Mouse (Mus musculus): ENCODE data around the gene Wdr83os. TPM values are rescaled to one million over a fixed set of nuclear protein-coding genes. Genes with fewer than 3 reads are reported as not detected.

The Wdr83os gene
- 142 and 156 TPM in 2 replicates for polyA plus RNA-seq (2014; fragmentation: Nextera tagmentation; extraction: Ambion mirVana)

DNA sequence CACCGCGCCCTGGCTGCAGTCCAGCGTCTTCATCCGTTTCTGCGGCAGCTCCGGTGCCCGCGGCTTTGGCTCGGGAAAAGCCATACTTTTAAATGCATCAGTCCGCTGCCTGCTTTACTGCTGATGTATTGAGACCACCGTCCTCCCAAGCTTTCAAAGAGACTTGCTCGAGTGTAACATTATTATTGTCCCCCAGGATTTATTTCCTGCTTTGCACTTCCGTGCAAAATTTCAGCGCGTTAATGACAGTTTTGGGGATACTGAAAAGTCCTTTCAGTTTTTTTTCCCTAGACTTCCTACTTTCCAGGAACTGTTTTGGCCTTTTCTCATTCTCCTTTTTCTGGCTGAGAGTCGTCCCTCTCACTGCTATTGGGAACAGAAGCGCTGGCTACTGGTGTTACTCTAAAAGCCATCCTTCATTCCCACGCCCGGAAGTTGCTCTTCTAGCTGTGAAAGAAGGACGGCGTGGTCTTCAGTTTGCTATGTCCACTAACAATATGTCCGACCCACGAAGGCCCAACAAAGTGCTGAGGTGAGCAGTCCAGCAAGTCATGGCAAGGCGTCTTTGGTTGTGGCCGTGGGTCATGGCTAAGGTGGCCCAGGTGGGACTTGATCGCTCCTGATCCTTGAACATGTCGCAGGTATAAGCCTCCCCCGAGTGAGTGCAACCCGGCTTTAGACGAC, at the start of gene Wdr83os:
Gene Wdr83os (plus strand): TSS at position 209 of the 684 bp plus-strand sequence.
- no peaks in the 10 kb centered on the region for H3K9me3 ChIP-seq (ENCODE audit: control insufficient read depth, low read length)
- H3K4me2 ChIP-seq (ENCODE audit: low read length): peak within 1 kb of the TSS; percentile 85
- H3K36me3 ChIP-seq (ENCODE audit: control insufficient read depth, insufficient read depth, low read length): peaks cover 32% of the 10 kb centered on the region
- ATAC-seq (replicated peaks; ENCODE audit: low FRiP score, low TSS enrichment, low read depth) (peak; percentile 18), DNase-seq (ENCODE audit: low spot score) (peak; percentile 89)
- H3K9ac ChIP-seq (ENCODE audit: low read length): peak within 1 kb of the TSS; percentile 81
- H3K27ac ChIP-seq (ENCODE audit: low read depth): peak within 1 kb of the TSS; percentile 64
- peak within 1 kb of the TSS; percentile 92 for H3K4me3 ChIP-seq (ENCODE audit: low read depth, low read length)
- WGBS: under 1% methylated on average over 30 of the region's 30 CpGs
- peaks cover 16% of the 10 kb centered on the region; the same call in 1 of the 2 replicates for H3K4me1 ChIP-seq (replicated peaks; ENCODE audit: control insufficient read depth, insufficient read depth, low read length)
- no peaks in the 10 kb centered on the region for H3K27me3 ChIP-seq (replicated peaks; ENCODE audit: control insufficient read depth, insufficient read depth, low read length)

DNA sequence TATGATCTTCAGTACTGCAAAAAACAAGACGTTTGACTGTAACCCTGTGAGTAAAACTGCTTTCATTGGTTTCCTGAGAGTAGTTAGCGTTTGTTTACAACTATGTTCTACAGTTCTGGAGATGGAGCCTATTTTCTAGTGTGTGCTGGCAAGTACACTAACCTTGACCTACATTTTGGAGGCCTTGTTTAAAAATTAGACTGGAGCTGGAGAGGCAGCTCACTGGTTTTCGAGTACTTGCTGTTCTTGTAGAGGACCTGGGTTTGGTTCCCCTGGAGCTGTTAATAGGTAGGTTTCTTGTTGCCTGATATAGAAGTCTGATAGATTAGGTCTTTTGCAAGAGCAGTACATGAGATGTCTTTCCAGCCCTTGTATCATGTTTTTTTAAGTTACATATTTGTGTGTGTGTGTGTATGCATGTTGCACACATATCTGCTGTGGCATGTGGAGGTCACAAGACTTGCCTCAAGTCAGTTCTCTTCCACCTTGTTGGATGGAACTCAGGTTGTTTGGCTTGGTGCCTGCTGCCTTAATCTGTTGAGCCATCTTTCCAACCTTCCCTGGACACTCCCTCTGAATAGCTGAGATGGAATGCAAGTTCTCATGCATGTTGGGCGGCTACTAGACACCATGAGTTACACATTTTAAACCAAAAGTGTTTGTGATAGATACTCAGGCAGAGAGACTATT, 47.8 kb upstream of the Wdr83os start:
- WGBS: 79% methylated on average over 4 of the region's 4 CpGs
- no peak for ATAC-seq (replicated peaks; ENCODE audit: low FRiP score, low TSS enrichment, low read depth)
- no peaks in the 10 kb centered on the region for H3K27me3 ChIP-seq (replicated peaks; ENCODE audit: control insufficient read depth, insufficient read depth, low read length)
- no peak overlapping the region for H3K4me2 ChIP-seq (ENCODE audit: low read length)
- DNase-seq (ENCODE audit: low spot score): no peak
- no peak overlapping the region for H3K9ac ChIP-seq (ENCODE audit: low read length)
- peaks cover 22% of the 10 kb centered on the region for H3K4me1 ChIP-seq (replicated peaks; ENCODE audit: control insufficient read depth, insufficient read depth, low read length)
- H3K27ac ChIP-seq (ENCODE audit: low read depth): no peak overlapping the region
- H3K9me3 ChIP-seq (ENCODE audit: control insufficient read depth, low read length): no peaks in the 10 kb centered on the region
- H3K36me3 ChIP-seq (ENCODE audit: control insufficient read depth, insufficient read depth, low read length): peaks cover 49% of the 10 kb centered on the region
- no peak overlapping the region for H3K4me3 ChIP-seq (ENCODE audit: low read depth, low read length)

DNA sequence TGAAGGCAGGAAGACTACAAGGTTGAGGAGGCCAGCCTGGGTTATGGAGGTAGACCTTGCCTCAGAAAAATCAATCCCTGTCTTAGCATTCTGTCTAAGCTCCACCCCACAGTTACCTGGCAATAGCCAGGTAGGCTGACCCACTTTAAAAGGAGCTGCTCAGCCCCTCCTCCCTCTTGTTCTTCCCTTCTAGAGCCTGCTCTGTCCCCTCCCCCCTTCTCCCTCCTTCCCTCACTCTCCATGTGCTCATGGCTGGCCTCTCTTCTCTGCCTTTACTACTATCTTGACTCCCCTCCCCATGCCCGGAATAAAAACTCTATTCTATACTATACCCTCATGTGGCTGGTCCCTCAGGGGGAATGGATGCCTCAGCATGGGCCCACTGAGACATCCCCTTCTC, 46.7 kb upstream of the Wdr83os start:
- DNase-seq (ENCODE audit: low spot score) (no peak), ATAC-seq (replicated peaks; ENCODE audit: low FRiP score, low TSS enrichment, low read depth) (no peak)
- no peak overlapping the region for H3K4me2 ChIP-seq (ENCODE audit: low read length)
- peaks cover 14% of the 10 kb centered on the region for H3K4me1 ChIP-seq (replicated peaks; ENCODE audit: control insufficient read depth, insufficient read depth, low read length)
- H3K9ac ChIP-seq (ENCODE audit: low read length): no peak overlapping the region
- peaks cover 49% of the 10 kb centered on the region for H3K36me3 ChIP-seq (ENCODE audit: control insufficient read depth, insufficient read depth, low read length)
- no peak overlapping the region for H3K4me3 ChIP-seq (ENCODE audit: low read depth, low read length)
- no peak overlapping the region for H3K27ac ChIP-seq (ENCODE audit: low read depth)
- 59% methylated on average over 1 of the region's 1 CpGs for WGBS
- no peaks in the 10 kb centered on the region for H3K27me3 ChIP-seq (replicated peaks; ENCODE audit: control insufficient read depth, insufficient read depth, low read length)
- H3K9me3 ChIP-seq (ENCODE audit: control insufficient read depth, low read length): no peaks in the 10 kb centered on the region

DNA sequence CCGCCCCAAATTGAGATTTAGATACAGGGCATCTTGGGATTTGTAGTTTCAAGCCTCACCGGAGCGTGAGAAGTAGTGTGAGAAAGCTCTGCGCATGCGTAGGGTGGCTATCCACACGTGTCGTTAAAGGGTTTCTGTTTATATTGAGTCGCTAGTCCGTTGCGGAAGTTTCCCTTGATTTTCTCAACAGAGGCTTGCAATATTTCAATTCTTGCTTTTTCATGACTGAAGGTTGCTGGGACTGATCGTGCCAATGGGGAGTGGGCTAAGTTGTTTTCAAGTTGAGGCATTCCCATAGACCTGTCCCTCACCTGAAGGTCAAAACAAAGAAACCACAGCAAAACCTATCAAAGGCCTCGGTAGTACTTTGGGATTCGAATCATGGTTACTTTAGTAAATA, 45.8 kb upstream of the Wdr83os start:
- Histone ChIP-seq H3K27ac (ENCODE audit: low read depth) (peak overlapping the region; percentile 99; the same call in 1 of the 2 replicates), H3K9ac (ENCODE audit: low read length) (peak overlapping the region; percentile 69), H3K4me1 (replicated peaks; ENCODE audit: control insufficient read depth, insufficient read depth, low read length) (peaks cover 14% of the 10 kb centered on the region), H3K9me3 (ENCODE audit: control insufficient read depth, low read length) (no peaks in the 10 kb centered on the region), H3K36me3 (ENCODE audit: control insufficient read depth, insufficient read depth, low read length) (peaks cover 41% of the 10 kb centered on the region), H3K4me3 (ENCODE audit: low read depth, low read length) (peak overlapping the region; percentile 64), H3K4me2 (ENCODE audit: low read length) (peak overlapping the region; percentile 84), H3K27me3 (replicated peaks; ENCODE audit: control insufficient read depth, insufficient read depth, low read length) (no peaks in the 10 kb centered on the region)
- ATAC-seq (replicated peaks; ENCODE audit: low FRiP score, low TSS enrichment, low read depth) (no peak), DNase-seq (ENCODE audit: low spot score) (peak; percentile 74)
- WGBS: 2% methylated on average over 13 of the region's 13 CpGs

DNA sequence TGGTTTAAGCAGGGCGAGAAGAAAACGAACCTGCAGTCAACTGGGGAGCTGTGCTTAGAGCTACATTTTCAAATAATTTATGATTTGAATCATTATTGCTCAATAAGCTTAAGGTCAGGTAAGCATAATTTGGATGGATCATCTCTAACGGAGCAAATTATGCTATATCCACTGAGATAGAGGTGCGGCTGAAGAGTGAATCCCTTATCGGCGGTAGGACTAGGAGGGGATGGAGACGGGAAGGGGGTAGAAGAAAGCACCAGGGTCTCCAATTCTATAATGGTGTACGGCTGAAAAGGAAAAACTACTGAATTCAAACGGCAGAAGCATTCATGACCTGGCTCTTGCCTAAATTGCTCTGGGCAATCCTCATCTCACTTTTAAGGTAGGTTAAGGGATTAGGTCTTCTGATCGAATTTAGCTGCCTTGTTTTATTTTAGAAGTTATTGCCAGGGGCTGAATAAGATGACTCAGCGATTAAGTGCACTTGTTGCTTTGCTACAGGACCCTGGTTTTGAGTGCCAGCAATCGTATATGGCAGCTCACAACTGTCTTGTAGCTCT, 45.3 kb upstream of the Wdr83os start:
- Histone ChIP-seq H3K36me3 (ENCODE audit: control insufficient read depth, insufficient read depth, low read length) (peaks cover 40% of the 10 kb centered on the region), H3K27ac (ENCODE audit: low read depth) (peak overlapping the region; percentile 99), H3K4me1 (replicated peaks; ENCODE audit: control insufficient read depth, insufficient read depth, low read length) (peaks cover 14% of the 10 kb centered on the region), H3K9ac (ENCODE audit: low read length) (peak overlapping the region; percentile 69), H3K4me3 (ENCODE audit: low read depth, low read length) (peak overlapping the region; percentile 64), H3K4me2 (ENCODE audit: low read length) (peak overlapping the region; percentile 84), H3K9me3 (ENCODE audit: control insufficient read depth, low read length) (no peaks in the 10 kb centered on the region), H3K27me3 (replicated peaks; ENCODE audit: control insufficient read depth, insufficient read depth, low read length) (no peaks in the 10 kb centered on the region)
- ATAC-seq (replicated peaks; ENCODE audit: low FRiP score, low TSS enrichment, low read depth) (no peak), DNase-seq (ENCODE audit: low spot score) (peak; percentile 52)
- WGBS: 4% methylated on average over 12 of the region's 12 CpGs

DNA sequence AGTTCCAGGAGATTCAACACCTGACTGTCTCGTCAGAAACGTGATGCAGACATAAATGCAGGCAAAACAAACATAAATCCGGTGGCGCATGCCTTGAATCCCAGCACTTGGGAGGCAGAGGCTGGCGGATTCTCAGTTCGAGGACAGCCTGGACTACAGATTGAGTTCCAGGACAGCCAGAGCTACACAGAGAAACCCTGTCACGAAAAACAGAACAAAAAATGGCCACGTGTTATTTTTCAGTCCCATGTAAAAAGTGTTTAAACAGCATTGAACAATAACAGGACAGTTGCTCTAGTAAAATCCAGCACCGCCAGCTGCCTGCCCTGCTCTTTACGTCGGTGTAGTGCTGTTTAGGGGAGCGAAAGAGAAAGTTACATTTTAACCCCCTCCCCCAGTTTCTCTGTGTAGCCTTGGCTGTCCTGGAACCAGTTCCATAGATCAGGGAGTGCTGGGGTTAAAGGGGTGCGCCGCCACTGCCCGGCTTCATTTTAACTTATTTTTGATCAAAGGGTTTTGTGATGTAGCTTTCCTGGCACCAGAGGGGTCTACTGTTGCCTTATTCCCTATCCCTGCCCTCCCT, 44.7 kb upstream of the Wdr83os start:
- peak overlapping the region; percentile 64 for H3K4me3 ChIP-seq (ENCODE audit: low read depth, low read length)
- H3K4me1 ChIP-seq (replicated peaks; ENCODE audit: control insufficient read depth, insufficient read depth, low read length): peaks cover 14% of the 10 kb centered on the region
- no peak for ATAC-seq (replicated peaks; ENCODE audit: low FRiP score, low TSS enrichment, low read depth)
- WGBS: 1% methylated on average over 15 of the region's 15 CpGs
- peaks cover 40% of the 10 kb centered on the region for H3K36me3 ChIP-seq (ENCODE audit: control insufficient read depth, insufficient read depth, low read length)
- peak; percentile 66 for DNase-seq (ENCODE audit: low spot score)
- no peaks in the 10 kb centered on the region for H3K27me3 ChIP-seq (replicated peaks; ENCODE audit: control insufficient read depth, insufficient read depth, low read length)
- H3K9me3 ChIP-seq (ENCODE audit: control insufficient read depth, low read length): no peaks in the 10 kb centered on the region
- H3K9ac ChIP-seq (ENCODE audit: low read length): peak overlapping the region; percentile 69
- H3K4me2 ChIP-seq (ENCODE audit: low read length): peak overlapping the region; percentile 84
- H3K27ac ChIP-seq (ENCODE audit: low read depth): peak overlapping the region; percentile 99

DNA sequence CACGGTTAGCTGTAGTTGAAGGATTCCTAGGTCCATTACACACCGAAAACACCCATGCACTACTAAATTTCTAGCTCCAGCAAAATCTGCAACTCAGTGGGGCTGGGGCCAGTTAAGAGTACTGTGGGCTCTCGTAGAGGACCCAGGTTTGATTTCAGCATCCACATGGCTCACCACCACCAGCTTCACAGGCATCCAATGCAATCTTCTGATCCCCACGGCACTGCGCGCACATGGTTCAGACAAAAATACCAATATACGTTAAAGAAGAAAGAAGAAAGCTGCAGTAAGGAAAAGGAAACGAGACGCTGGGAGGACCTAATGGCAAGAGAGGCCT, 44.2 kb upstream of the Wdr83os start:
- Histone ChIP-seq H3K27me3 (replicated peaks; ENCODE audit: control insufficient read depth, insufficient read depth, low read length) (no peaks in the 10 kb centered on the region), H3K4me1 (replicated peaks; ENCODE audit: control insufficient read depth, insufficient read depth, low read length) (peaks cover 14% of the 10 kb centered on the region), H3K9me3 (ENCODE audit: control insufficient read depth, low read length) (no peaks in the 10 kb centered on the region), H3K27ac (ENCODE audit: low read depth) (peak overlapping the region; percentile 99), H3K4me2 (ENCODE audit: low read length) (peak overlapping the region; percentile 84), H3K4me3 (ENCODE audit: low read depth, low read length) (peak overlapping the region; percentile 64), H3K36me3 (ENCODE audit: control insufficient read depth, insufficient read depth, low read length) (peaks cover 41% of the 10 kb centered on the region), H3K9ac (ENCODE audit: low read length) (peak overlapping the region; percentile 69)
- under 1% methylated on average over 9 of the region's 9 CpGs for WGBS
- ATAC-seq (replicated peaks; ENCODE audit: low FRiP score, low TSS enrichment, low read depth) (peak; percentile 36), DNase-seq (ENCODE audit: low spot score) (peak; percentile 88)

DNA sequence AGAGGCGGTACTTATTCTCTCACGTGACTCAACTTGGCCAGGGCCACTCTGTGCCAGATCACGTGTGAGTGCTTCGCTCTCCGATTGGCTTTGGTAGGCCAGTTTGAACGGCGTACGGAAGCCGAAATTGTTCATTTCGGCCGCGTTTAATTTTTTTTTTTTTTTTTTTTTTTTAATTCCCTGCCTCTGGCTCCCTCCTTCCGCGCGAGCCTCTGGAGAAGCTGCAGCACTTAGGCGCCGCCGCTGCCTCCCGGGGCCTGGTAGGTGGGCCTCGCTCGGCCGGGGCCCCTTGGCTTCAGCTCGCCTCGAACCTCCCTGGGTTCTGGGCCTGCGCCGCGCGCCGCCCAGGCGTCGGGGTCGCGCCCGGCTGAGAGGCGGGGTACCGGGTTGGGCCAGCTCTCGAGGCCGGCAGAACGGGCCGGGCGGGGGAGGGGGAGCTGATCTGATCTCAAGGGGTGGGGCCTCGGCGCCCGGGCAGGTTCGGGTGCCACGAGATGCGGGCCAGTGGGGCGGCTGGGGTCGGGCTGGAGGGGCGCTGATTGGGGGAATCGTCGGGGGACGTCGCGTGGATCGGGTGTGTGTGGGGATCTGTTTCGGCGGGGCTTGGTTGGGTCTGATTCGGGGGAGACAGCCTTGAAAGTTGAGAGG, 43.7 kb upstream of the Wdr83os start, which contains the start of gene Tnpo2:
Gene Tnpo2 (plus strand): TSS at position 198 of the 648 bp plus-strand sequence.
- Histone ChIP-seq H3K4me1 (replicated peaks; ENCODE audit: control insufficient read depth, insufficient read depth, low read length) (peaks cover 14% of the 10 kb centered on the region), H3K4me2 (ENCODE audit: low read length) (peak within 1 kb of the TSS; percentile 84), H3K27ac (ENCODE audit: low read depth) (peak within 1 kb of the TSS; percentile 99), H3K9me3 (ENCODE audit: control insufficient read depth, low read length) (no peaks in the 10 kb centered on the region), H3K36me3 (ENCODE audit: control insufficient read depth, insufficient read depth, low read length) (peaks cover 41% of the 10 kb centered on the region), H3K4me3 (ENCODE audit: low read depth, low read length) (peak within 1 kb of the TSS; percentile 64), H3K9ac (ENCODE audit: low read length) (peak within 1 kb of the TSS; percentile 69), H3K27me3 (replicated peaks; ENCODE audit: control insufficient read depth, insufficient read depth, low read length) (no peaks in the 10 kb centered on the region)
- 1% methylated on average over 58 of the region's 59 CpGs for WGBS
- ATAC-seq (replicated peaks; ENCODE audit: low FRiP score, low TSS enrichment, low read depth): peak; percentile 92
- DNase-seq (ENCODE audit: low spot score): peak; percentile 94
